Mouse (Mus musculus) forebrain, embryonic 10.5 days (tissue): ENCODE measurements around the gene Elmod2. TPM values are rescaled to one million over a fixed set of nuclear protein-coding genes. Genes with fewer than 3 reads are reported as not detected.
A peak's percentile ranks its signal among the peaks of the same experiment; 100 is the strongest.

Experiments
- DNase-seq: peaks from one replicate; pipeline ENCODE4 v3.0.0-alpha.2; 2017; ENCODE audit warnings: low spot score; ENCODE audit errors: extremely low spot score
- H3K27ac ChIP-seq: fragments of 300-500 bp; sonication (generic); 2 replicates; pipeline ENCODE4 v1.5.1; 2016; ENCODE audit warnings: mild to moderate bottlenecking
- H3K27me3 ChIP-seq: fragments of 300-500 bp; sonication (generic); 2 replicates; pipeline ENCODE4 v1.6.1; 2016; ENCODE audit warnings: mild to moderate bottlenecking; ENCODE audit not compliant: poor library complexity, severe bottlenecking
- H3K36me3 ChIP-seq: fragments of 300-500 bp; sonication (generic); replicated peaks from 2 replicates; pipeline ENCODE4 v1.6.1; 2016; ENCODE audit warnings: mild to moderate bottlenecking, moderate library complexity
- H3K4me1 ChIP-seq: fragments of 300-500 bp; sonication (generic); 2 replicates; pipeline ENCODE4 v1.6.1; 2016
- H3K4me3 ChIP-seq: fragments of 300-500 bp; sonication (generic); 2 replicates; pipeline ENCODE4 v1.5.1; 2016; ENCODE audit warnings: mild to moderate bottlenecking, moderate library complexity
- H3K9me3 ChIP-seq: fragments of 300-500 bp; sonication (generic); 2 replicates; pipeline ENCODE4 v1.6.1; 2016; ENCODE audit warnings: mild to moderate bottlenecking, moderate library complexity
- WGBS: fragments of 180-500 bp; shearing (Covaris S2); methylation state at CpG from one replicate; pipeline ENCODE4 v1.1.7; 2016; 5-methylcytosine and 5-hydroxymethylcytosine counted together
- polyA plus RNA-seq: library from polyadenylated mRNA; unstranded; fragments of >200 nt; fragmentation: Nextera tagmentation; extraction: Ambion mirVana; gene quantifications from 2 replicates; pipeline ENCODE4 v1.2.1, GENCODE M21; 2016

The Elmod2 gene
- polyA plus RNA-seq, result 21.8 and 25.1 TPM in 2 replicates

- peaks cover 17% of the 10 kb centered on the region for H3K4me1 ChIP-seq
- H3K36me3 ChIP-seq, result peaks cover 24% of the 10 kb centered on the region
- peak within 1 kb of the TSS; percentile 92 for H3K27ac ChIP-seq
- under 1% methylated on average over 85 of the region's 85 CpGs for WGBS
- H3K27me3 ChIP-seq, result peaks cover 18% of the 10 kb centered on the region; the same call in 1 of the 2 replicates
- H3K4me3 ChIP-seq, result peak within 1 kb of the TSS; percentile 88
- H3K9me3 ChIP-seq, result no peaks in the 10 kb centered on the region
- DNase-seq, result peak; percentile 95
Measured at GRCm38 (mm10) chr8:83331899-83332697, at the start of gene Elmod2. Gene Elmod2 (minus strand): TSS chr8:83332486.

DNA sequence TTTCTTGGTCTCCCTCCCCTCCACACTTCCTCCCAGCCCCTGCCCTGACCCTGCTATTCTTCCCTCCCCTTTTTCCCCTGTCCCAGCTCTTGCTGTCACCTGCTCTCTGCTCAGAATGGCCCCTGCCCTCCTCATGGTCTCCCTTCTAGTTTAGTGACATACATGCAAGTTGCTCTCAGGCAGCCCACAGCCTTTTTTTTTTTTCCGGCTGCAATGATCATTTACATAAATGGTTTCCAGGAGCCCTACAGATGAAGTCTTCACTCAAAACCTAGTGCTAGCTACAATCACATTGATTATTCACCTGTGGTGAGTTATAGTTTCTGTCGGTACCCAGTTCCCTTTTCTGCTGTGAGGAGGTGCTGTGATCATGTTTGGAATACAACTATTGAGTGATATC lies 48.7 kb upstream of the Elmod2 start:
- no peak for DNase-seq
- no peaks in the 10 kb centered on the region for H3K9me3 ChIP-seq
- H3K36me3 ChIP-seq, result no peaks in the 10 kb centered on the region
- H3K27ac ChIP-seq, result no peak overlapping the region
- no peak overlapping the region for H3K4me3 ChIP-seq
- H3K4me1 ChIP-seq, result no peaks in the 10 kb centered on the region
- no peaks in the 10 kb centered on the region for H3K27me3 ChIP-seq
- 88% methylated on average over 2 of the region's 2 CpGs for WGBS

- no peak overlapping the region for H3K4me3 ChIP-seq
- no peaks in the 10 kb centered on the region for H3K4me1 ChIP-seq
- no peaks in the 10 kb centered on the region for H3K36me3 ChIP-seq
- no peaks in the 10 kb centered on the region for H3K9me3 ChIP-seq
- H3K27ac ChIP-seq, result no peak overlapping the region
- DNase-seq, result no peak
- 73% methylated on average over 4 of the region's 4 CpGs for WGBS
- no peaks in the 10 kb centered on the region for H3K27me3 ChIP-seq
Measured at GRCm38 (mm10) chr8:83380141-83380540, 47.9 kb upstream of the Elmod2 start.

- Histone ChIP-seq H3K27ac (no peak overlapping the region), H3K4me1 (no peaks in the 10 kb centered on the region), H3K36me3 (no peaks in the 10 kb centered on the region), H3K9me3 (no peaks in the 10 kb centered on the region; the same call in 1 of the 2 replicates), H3K27me3 (no peaks in the 10 kb centered on the region), H3K4me3 (no peak overlapping the region)
- DNase-seq, result no peak
Measured at GRCm38 (mm10) chr8:83377231-83377630, 44.9 kb upstream of the Elmod2 start.

DNA sequence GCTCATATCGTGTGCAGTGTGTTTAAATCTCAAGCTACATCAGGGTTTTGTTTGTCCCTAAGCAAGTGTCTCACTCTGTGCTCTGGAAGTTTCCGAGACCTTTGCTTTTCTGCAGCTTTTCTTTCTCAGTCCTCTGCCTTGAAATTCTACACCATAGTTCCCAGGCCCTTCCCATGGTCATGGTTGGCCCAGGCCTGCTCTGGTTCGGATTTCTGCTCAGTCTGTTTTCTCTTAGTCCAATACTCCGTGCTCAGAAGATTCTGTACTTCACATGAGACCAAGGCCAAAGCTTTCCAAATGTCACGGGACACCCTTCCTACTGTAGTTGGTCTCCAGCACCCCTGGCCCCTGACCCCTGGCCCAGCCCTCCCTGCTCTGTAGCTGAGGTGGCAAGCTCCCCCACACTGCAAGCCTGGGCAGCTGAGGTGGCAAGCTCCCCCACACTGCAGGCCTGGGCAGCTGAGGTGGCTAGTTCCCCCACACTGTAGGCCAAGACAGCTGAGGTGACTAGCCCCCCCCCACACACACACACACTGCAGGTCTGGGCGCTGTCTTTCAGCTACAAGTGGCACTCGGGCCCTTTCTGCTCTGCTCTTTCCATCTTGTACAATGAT lies 31.0 kb upstream of the Elmod2 start:
- 69% methylated on average over 7 of the region's 7 CpGs for WGBS
- DNase-seq, result no peak
- Histone ChIP-seq H3K36me3 (no peaks in the 10 kb centered on the region), H3K9me3 (no peaks in the 10 kb centered on the region), H3K4me1 (peaks cover 6% of the 10 kb centered on the region), H3K27me3 (no peaks in the 10 kb centered on the region), H3K4me3 (no peak overlapping the region), H3K27ac (peak overlapping the region; percentile 51; the same call in 1 of the 2 replicates)

GRCm38 (mm10) chr8:83351315-83351714 lies 19.0 kb upstream of the Elmod2 start:
- Histone ChIP-seq H3K4me1 (no peaks in the 10 kb centered on the region), H3K4me3 (no peak overlapping the region), H3K9me3 (no peaks in the 10 kb centered on the region), H3K27ac (no peak overlapping the region), H3K27me3 (no peaks in the 10 kb centered on the region), H3K36me3 (no peaks in the 10 kb centered on the region)
- no peak for DNase-seq
- WGBS, result 93% methylated on average over 2 of the region's 2 CpGs

DNA sequence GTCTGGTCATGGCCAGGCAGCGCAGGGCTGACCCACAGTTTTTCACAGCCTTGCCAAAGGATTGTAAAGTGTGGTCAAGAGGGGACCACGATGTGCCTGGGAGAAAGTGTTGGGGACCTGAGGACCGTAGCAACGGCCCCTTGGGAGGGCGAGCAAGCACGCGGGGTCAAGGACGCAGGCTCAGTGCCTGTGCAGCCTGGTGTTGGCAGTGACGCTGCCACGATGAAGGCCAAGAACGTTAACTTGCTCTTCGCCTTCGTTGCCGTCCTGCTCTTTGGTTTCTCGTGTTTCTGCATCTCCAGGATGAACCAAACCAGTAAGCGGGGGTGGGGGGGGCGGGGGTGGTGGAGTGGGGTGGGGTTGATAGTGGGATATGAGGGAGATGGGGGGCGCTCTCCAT lies 16.0 kb upstream of the Elmod2 start, which contains the start of gene Mgat4d:
Mgat4d (plus strand) TSS at position 209 of the 400 bp plus-strand sequence.
- DNase-seq, result no peak
- Histone ChIP-seq H3K9me3 (no peaks in the 10 kb centered on the region), H3K4me3 (no peak within 1 kb of the TSS), H3K27me3 (no peaks in the 10 kb centered on the region), H3K4me1 (no peaks in the 10 kb centered on the region), H3K27ac (no peak within 1 kb of the TSS), H3K36me3 (no peaks in the 10 kb centered on the region)
- 89% methylated on average over 18 of the region's 18 CpGs for WGBS

GRCm38 (mm10) chr8:83342693-83343092 lies 10.4 kb upstream of the Elmod2 start:
- Histone ChIP-seq H3K36me3 (no peaks in the 10 kb centered on the region), H3K9me3 (no peaks in the 10 kb centered on the region), H3K4me3 (no peak overlapping the region), H3K27me3 (no peaks in the 10 kb centered on the region), H3K4me1 (peaks cover 3% of the 10 kb centered on the region; the same call in 1 of the 2 replicates), H3K27ac (no peak overlapping the region)
- DNase-seq, result no peak

GRCm38 (mm10) chr8:83342076-83342475 lies 9.8 kb upstream of the Elmod2 start:
- Histone ChIP-seq H3K27ac (no peak overlapping the region), H3K4me3 (no peak overlapping the region), H3K9me3 (no peaks in the 10 kb centered on the region), H3K36me3 (no peaks in the 10 kb centered on the region), H3K4me1 (peaks cover 3% of the 10 kb centered on the region; the same call in 1 of the 2 replicates), H3K27me3 (no peaks in the 10 kb centered on the region)
- no peak for DNase-seq
- WGBS, result 90% methylated on average over 3 of the region's 3 CpGs

- peak overlapping the region; percentile 92 for H3K27ac ChIP-seq
- 4% methylated on average over 7 of the region's 7 CpGs for WGBS
- no peaks in the 10 kb centered on the region for H3K9me3 ChIP-seq
- H3K4me1 ChIP-seq, result peaks cover 17% of the 10 kb centered on the region
- peak overlapping the region; percentile 88 for H3K4me3 ChIP-seq
- no peak for DNase-seq
- peaks cover 18% of the 10 kb centered on the region; the same call in 1 of the 2 replicates for H3K27me3 ChIP-seq
- H3K36me3 ChIP-seq, result peaks cover 16% of the 10 kb centered on the region
Measured at GRCm38 (mm10) chr8:83332864-83333263, 578 bp upstream of the Elmod2 start.

- Histone ChIP-seq H3K27me3 (peaks cover 18% of the 10 kb centered on the region; the same call in 1 of the 2 replicates), H3K36me3 (peaks cover 26% of the 10 kb centered on the region), H3K4me1 (peaks cover 17% of the 10 kb centered on the region), H3K9me3 (no peaks in the 10 kb centered on the region), H3K4me3 (peak overlapping the region; percentile 88), H3K27ac (peak overlapping the region; percentile 92)
- peak; percentile 17 for DNase-seq
- 13% methylated on average over 7 of the region's 7 CpGs for WGBS
Measured at GRCm38 (mm10) chr8:83331567-83331898, 753 bp downstream of the Elmod2 start.

- H3K9me3 ChIP-seq, result no peaks in the 10 kb centered on the region
- peaks cover 12% of the 10 kb centered on the region for H3K4me1 ChIP-seq
- no peak for DNase-seq
- WGBS, result 91% methylated on average over 5 of the region's 5 CpGs
- H3K27ac ChIP-seq, result no peak overlapping the region
- no peak overlapping the region for H3K4me3 ChIP-seq
- peaks cover 39% of the 10 kb centered on the region for H3K36me3 ChIP-seq
- H3K27me3 ChIP-seq, result no peaks in the 10 kb centered on the region
Measured at GRCm38 (mm10) chr8:83327889-83328288, 4.4 kb downstream of the Elmod2 start.

DNA sequence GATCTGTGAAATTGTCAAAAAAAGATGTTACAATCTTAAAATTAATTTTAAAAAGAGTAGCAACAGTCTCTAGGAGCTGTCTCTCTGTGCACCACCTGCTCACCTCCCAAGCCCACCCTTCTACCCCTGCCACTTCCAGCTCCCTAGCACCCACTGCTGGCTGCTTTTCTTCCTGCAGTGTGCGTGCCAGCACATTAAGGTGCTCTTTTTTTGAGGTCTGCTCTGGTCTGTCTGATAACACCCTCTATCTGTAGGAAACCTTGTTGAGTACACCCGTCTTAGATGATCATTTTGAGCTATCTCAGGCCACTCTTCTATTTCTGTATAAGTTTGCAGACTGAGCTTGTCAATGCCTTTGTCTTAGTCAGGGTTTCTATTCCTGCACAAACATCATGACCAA lies 9.2 kb downstream of the Elmod2 start:
- Histone ChIP-seq H3K4me3 (no peak overlapping the region), H3K27me3 (no peaks in the 10 kb centered on the region), H3K36me3 (peaks cover 67% of the 10 kb centered on the region), H3K9me3 (no peaks in the 10 kb centered on the region), H3K27ac (no peak overlapping the region), H3K4me1 (peaks cover 14% of the 10 kb centered on the region)
- WGBS, result 88% methylated on average over 2 of the region's 2 CpGs
- no peak for DNase-seq
